Mouse (Mus musculus) midbrain, embryonic 11.5 days (tissue): ENCODE measurements around the gene Tut7. TPM values are rescaled to one million over a fixed set of nuclear protein-coding genes. Genes with fewer than 3 reads are reported as not detected.
"Not testable (repeated sequence)": the region's sequence is repeated elsewhere in the genome, so short reads cannot be mapped to it uniquely, and the experiment has no call there.

Source experiments
- ATAC-seq: fragments of 200-750 bp; cut with Nextera tagmentation; 2 replicates; pipeline ENCODE4 v1.8.0; 2017; ENCODE audit warnings: moderate TSS enrichment, moderate library complexity; ENCODE audit not compliant: low FRiP score
- DNase-seq: peaks from one replicate; pipeline ENCODE4 v3.0.0; 2015; ENCODE audit warnings: low spot score; ENCODE audit errors: missing footprints
- H3K27ac ChIP-seq: fragments of 300-500 bp; sonication (generic); 2 replicates; pipeline ENCODE4 v1.5.1; 2014; ENCODE audit warnings: low read depth, low read length
- H3K27me3 ChIP-seq: fragments of 300-500 bp; sonication (generic); 2 replicates; pipeline ENCODE4 v1.6.1; 2014; ENCODE audit warnings: mild to moderate bottlenecking, low read length, moderate library complexity, mixed read lengths; ENCODE audit not compliant: control insufficient read depth, insufficient read depth
- H3K36me3 ChIP-seq: fragments of 300-500 bp; sonication (generic); 2 replicates; pipeline ENCODE4 v1.6.1; 2014; ENCODE audit warnings: mild to moderate bottlenecking, low read length, moderate library complexity, mixed read lengths; ENCODE audit not compliant: control insufficient read depth, insufficient read depth
- H3K4me1 ChIP-seq: fragments of 300-500 bp; sonication (generic); 2 replicates; pipeline ENCODE4 v1.6.1; 2014; ENCODE audit warnings: low read length; ENCODE audit not compliant: control insufficient read depth, insufficient read depth
- H3K4me2 ChIP-seq: fragments of 300-500 bp; sonication (generic); 2 replicates; pipeline ENCODE4 v1.6.1; 2014; ENCODE audit warnings: mild to moderate bottlenecking, moderate library complexity
- H3K4me3 ChIP-seq: fragments of 300-500 bp; sonication (generic); 2 replicates; pipeline ENCODE4 v1.5.1; 2014; ENCODE audit warnings: low read depth, low read length
- H3K9ac ChIP-seq: fragments of 300-500 bp; sonication (generic); 2 replicates; pipeline ENCODE4 v1.6.1; 2014; ENCODE audit warnings: low read length
- H3K9me3 ChIP-seq: fragments of 300-500 bp; sonication (generic); 2 replicates; pipeline ENCODE4 v1.6.1; 2016; ENCODE audit warnings: low read length; ENCODE audit not compliant: control insufficient read depth
- WGBS: fragments of 180-500 bp; shearing (Covaris S2); extraction: QIAGEN DNeasy Blood & Tissue Kit; methylation state at CpG from one replicate; pipeline ENCODE4 v1.1.7; 2014; 5-methylcytosine and 5-hydroxymethylcytosine counted together
- polyA plus RNA-seq: library from polyadenylated mRNA; unstranded; fragments of >200 nt; fragmentation: Nextera tagmentation; extraction: Ambion mirVana; gene quantifications from 2 replicates; pipeline ENCODE4 v1.2.1, GENCODE M21; 2014

The Tut7 gene
- polyA plus RNA-seq, 1 experiment from 2014 or later, result 47.2 TPM

GRCm38 (mm10) chr13:59811581-59811980, 11.4 kb downstream of the Tut7 start:
- Histone ChIP-seq H3K9me3 (no peaks in the 10 kb centered on the region), H3K4me3 (no peak overlapping the region), H3K36me3 (peaks cover 23% of the 10 kb centered on the region), H3K4me2 (no peak overlapping the region), H3K9ac (no peak overlapping the region), H3K4me1 (no peaks in the 10 kb centered on the region), H3K27ac (no peak overlapping the region), H3K27me3 (no peaks in the 10 kb centered on the region)
- DNase-seq (no peak), ATAC-seq (no peak)
- 95% methylated on average over 3 of the region's 3 CpGs for WGBS

GRCm38 (mm10) chr13:59801000-59801399, 21.9 kb downstream of the Tut7 start:
- WGBS, result 83% methylated on average over 6 of the region's 6 CpGs
- no peak for ATAC-seq

GRCm38 (mm10) chr13:59800077-59800476, 22.9 kb downstream of the Tut7 start:
- no peak overlapping the region for H3K9ac ChIP-seq
- 94% methylated on average over 2 of the region's 2 CpGs for WGBS
- no peak overlapping the region for H3K4me3 ChIP-seq
- no peaks in the 10 kb centered on the region for H3K9me3 ChIP-seq
- peaks cover 41% of the 10 kb centered on the region for H3K36me3 ChIP-seq
- H3K27ac ChIP-seq, result no peak overlapping the region
- DNase-seq (no peak), ATAC-seq (no peak)
- no peaks in the 10 kb centered on the region for H3K27me3 ChIP-seq
- no peaks in the 10 kb centered on the region for H3K4me1 ChIP-seq
- H3K4me2 ChIP-seq, result no peak overlapping the region

More at GRCm38 (mm10) chr13:59801000-59801399, 21.9 kb downstream of the Tut7 start:
- H3K4me3 ChIP-seq, result no peak overlapping the region
- H3K36me3 ChIP-seq, result peaks cover 46% of the 10 kb centered on the region
- no peaks in the 10 kb centered on the region for H3K4me1 ChIP-seq
- no peak overlapping the region for H3K27ac ChIP-seq
- H3K9me3 ChIP-seq, result no peaks in the 10 kb centered on the region
- no peak overlapping the region for H3K9ac ChIP-seq
- no peak overlapping the region for H3K4me2 ChIP-seq
- H3K27me3 ChIP-seq, result no peaks in the 10 kb centered on the region
- no peak for DNase-seq

GRCm38 (mm10) chr13:59798306-59798705, 24.6 kb downstream of the Tut7 start:
- no peak for DNase-seq

GRCm38 (mm10) chr13:59796466-59796848, 26.5 kb downstream of the Tut7 start:
- H3K9ac ChIP-seq, result no peak overlapping the region
- peaks cover 38% of the 10 kb centered on the region for H3K36me3 ChIP-seq
- H3K4me2 ChIP-seq, result no peak overlapping the region
- DNase-seq, result no peak
- H3K4me1 ChIP-seq, result no peaks in the 10 kb centered on the region
- ATAC-seq, result no peak
- 96% methylated on average over 9 of the region's 9 CpGs for WGBS
- H3K9me3 ChIP-seq, result no peaks in the 10 kb centered on the region
- no peak overlapping the region for H3K27ac ChIP-seq
- no peak overlapping the region for H3K4me3 ChIP-seq
- no peaks in the 10 kb centered on the region for H3K27me3 ChIP-seq

More at GRCm38 (mm10) chr13:59798306-59798705, 24.6 kb downstream of the Tut7 start:
- Histone ChIP-seq H3K4me3 (no peak overlapping the region), H3K9ac (no peak overlapping the region), H3K27ac (no peak overlapping the region), H3K27me3 (no peaks in the 10 kb centered on the region), H3K4me2 (no peak overlapping the region), H3K4me1 (no peaks in the 10 kb centered on the region), H3K36me3 (peaks cover 35% of the 10 kb centered on the region), H3K9me3 (no peaks in the 10 kb centered on the region)
- no peak for ATAC-seq
- 94% methylated on average over 1 of the region's 1 CpGs for WGBS

- no peak for ATAC-seq
- no peak overlapping the region for H3K27ac ChIP-seq
- no peak overlapping the region for H3K4me3 ChIP-seq
- H3K4me2 ChIP-seq, result no peak overlapping the region
- no peaks in the 10 kb centered on the region for H3K27me3 ChIP-seq
- no peaks in the 10 kb centered on the region for H3K9me3 ChIP-seq
- WGBS, result 90% methylated on average over 6 of the region's 6 CpGs
- H3K36me3 ChIP-seq, result peaks cover 38% of the 10 kb centered on the region
- H3K4me1 ChIP-seq, result no peaks in the 10 kb centered on the region
- H3K9ac ChIP-seq, result no peak overlapping the region
- DNase-seq, result no peak
Measured at GRCm38 (mm10) chr13:59795807-59796465, 27.0 kb downstream of the Tut7 start.

GRCm38 (mm10) chr13:59794786-59795185, 28.2 kb downstream of the Tut7 start:
- 96% methylated on average over 1 of the region's 1 CpGs for WGBS
- no peak overlapping the region for H3K27ac ChIP-seq
- H3K9ac ChIP-seq, result no peak overlapping the region
- DNase-seq, result no peak
- no peaks in the 10 kb centered on the region for H3K9me3 ChIP-seq
- H3K4me3 ChIP-seq, result no peak overlapping the region
- H3K4me2 ChIP-seq, result no peak overlapping the region
- ATAC-seq, result no peak
- no peaks in the 10 kb centered on the region for H3K27me3 ChIP-seq
- no peaks in the 10 kb centered on the region for H3K4me1 ChIP-seq
- H3K36me3 ChIP-seq, result peaks cover 32% of the 10 kb centered on the region

GRCm38 (mm10) chr13:59782145-59782544, 40.8 kb downstream of the Tut7 start, which contains the start of gene Gm49354:
Gm49354 (minus strand) TSS chr13:59782245.
- H3K4me3 ChIP-seq, result no peak within 1 kb of the TSS
- DNase-seq (no peak), ATAC-seq (no peak)
- no peaks in the 10 kb centered on the region for H3K9me3 ChIP-seq
- 91% methylated on average over 7 of the region's 7 CpGs for WGBS
- H3K27ac ChIP-seq, result no peak within 1 kb of the TSS
- no peak within 1 kb of the TSS for H3K9ac ChIP-seq
- H3K4me2 ChIP-seq, result no peak within 1 kb of the TSS
- peaks cover 42% of the 10 kb centered on the region for H3K36me3 ChIP-seq
- no peaks in the 10 kb centered on the region for H3K27me3 ChIP-seq
- no peaks in the 10 kb centered on the region for H3K4me1 ChIP-seq

GRCm38 (mm10) chr13:59779744-59780264, 43.1 kb downstream of the Tut7 start:
- not testable (repeated sequence) for H3K4me1 ChIP-seq, H3K27me3 ChIP-seq, ATAC-seq, H3K4me3 ChIP-seq, H3K4me2 ChIP-seq, H3K9me3 ChIP-seq, H3K27ac ChIP-seq, H3K9ac ChIP-seq
- peaks cover 40% of the 10 kb centered on the region for H3K36me3 ChIP-seq
- WGBS, result 94% methylated on average over 1 of the region's 1 CpGs
- peak; percentile 78 for DNase-seq
